Mouse (Mus musculus) yolk sac, embryonic 10.5 days (tissue): Measurements from ENCODE around the gene Plxnd1.

ENCODE experiments used
- DNase-seq: peaks from one replicate; pipeline ENCODE4 v3.0.0-alpha.2; 2017; ENCODE audit warnings: low spot score

The Plxnd1 gene

DNA sequence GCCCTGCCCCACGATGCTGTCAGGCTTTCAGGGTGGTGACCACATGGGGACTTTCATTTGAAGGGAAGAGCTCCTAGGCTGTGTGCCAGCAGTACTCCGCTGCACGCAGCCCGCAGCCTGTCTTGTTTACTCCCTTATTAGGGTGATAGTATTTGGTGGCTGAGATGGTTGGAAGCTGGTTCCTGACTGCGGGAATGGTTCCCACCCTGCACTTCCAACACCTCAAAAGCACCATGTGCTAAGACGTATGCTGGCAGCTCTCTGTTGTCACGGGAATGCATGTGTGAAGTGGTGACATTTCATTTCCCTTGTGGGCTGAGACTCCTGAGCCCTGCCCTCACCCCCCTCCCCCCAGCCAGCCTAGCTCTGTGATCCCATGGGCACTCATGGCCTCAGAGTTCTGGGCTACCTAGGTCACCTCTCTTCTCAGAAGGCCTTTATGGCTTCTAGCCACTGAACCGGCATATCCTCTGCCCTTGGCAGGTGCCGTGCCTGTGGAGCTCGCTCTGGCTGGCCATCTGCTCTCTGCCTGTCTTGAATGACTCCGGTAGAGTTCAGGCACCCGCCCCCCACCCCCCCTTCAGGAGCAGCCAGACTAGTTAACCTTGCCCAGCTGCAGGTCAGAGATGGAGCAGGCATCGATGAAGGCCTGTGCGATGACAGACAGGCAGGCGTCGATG is 37.7 kb downstream of the Plxnd1 start:
- no peak for DNase-seq

DNA sequence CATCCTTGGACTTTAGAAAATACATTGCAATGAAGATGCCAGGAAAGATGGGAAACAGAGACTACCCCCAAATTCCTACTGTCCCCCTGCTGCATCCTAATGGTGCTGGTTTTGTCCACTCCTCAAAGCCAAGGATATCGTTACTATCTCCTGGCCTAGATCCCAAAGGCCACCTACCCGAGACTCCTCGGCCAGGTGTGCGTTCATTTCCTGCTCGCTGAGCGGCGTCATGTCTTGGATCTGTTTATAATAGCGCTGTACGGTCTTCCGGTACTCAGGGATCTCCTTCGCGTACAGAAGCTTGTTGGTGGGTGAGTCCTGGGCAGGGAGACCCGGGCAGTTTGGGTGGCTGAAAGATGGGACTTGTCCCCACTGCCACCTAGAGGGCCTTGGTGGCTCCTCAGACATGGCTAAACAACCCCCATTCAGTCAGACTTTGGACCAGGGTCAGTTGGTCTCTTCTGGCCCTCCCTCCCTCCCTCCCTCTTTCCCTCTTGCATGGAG is 38.3 kb downstream of the Plxnd1 start:
- peak; percentile 26 for DNase-seq

DNA sequence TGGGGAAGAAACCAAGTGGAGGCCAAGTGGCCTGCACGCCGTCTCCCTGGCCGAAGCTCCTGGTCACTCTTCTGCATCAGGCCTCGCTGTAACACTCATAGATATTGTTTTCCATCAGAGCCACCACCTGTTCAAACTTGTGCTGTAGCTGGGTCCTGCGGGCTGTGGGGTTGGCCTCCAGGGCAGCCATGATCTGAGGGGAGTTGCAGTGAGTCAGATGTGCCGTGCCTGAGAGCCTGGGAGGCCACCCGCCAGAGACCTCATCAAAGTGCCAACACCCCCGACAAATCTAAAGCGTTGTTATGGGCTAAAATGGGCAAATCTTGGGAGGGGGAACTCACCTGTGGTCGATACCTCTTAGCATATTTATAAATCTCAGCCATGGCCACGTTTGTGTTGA is 39.1 kb downstream of the Plxnd1 start:
- DNase-seq, result no peak

DNA sequence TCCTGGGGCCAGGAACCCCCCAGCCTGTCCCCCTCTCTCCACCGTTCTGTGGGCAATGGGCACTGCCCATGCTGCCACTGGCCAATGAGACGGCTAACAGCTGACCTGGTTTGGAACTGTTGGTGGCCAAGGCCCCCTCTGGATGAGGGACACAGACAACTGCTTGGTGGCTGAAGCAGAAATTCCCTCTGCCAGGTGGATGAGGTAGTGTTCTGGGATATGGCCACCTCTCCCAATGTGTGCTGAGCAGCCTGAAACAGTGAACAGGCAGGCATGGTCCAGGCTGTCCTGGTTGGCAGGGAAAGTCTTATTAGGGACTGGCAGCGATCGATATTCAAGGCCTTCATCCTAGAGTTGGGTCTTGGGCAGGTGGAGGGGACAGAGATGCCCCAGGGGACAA is 39.6 kb downstream of the Plxnd1 start:
- no peak for DNase-seq

DNA sequence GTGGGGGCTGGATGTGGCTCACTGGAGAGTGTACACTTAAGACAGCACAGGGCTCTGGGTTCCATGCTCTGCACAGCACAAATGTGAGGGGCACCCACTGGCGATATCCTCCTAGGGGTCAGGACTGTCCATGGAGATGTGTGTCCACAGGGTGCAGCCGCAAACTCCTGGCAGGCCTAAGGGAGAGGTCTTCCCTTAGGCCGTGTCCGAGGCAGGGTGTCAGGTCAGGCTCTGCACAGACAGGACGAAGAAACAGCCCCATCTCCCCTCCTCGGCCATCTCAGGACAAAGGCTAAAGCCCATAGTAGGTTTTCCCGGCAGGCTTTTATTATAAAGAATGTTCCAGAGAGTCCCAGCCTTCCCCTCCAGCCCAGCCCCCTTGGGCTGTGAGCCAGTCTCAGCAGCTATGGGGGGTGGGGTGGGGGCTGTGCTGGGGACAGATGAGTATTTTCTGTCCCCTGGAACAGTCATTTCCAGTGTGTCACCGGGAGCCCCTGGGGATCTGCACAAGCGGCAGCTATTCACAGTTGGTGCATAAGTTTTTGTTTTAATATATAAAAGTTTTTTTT is 40.2 kb downstream of the Plxnd1 start:
- DNase-seq, result no peak

DNA sequence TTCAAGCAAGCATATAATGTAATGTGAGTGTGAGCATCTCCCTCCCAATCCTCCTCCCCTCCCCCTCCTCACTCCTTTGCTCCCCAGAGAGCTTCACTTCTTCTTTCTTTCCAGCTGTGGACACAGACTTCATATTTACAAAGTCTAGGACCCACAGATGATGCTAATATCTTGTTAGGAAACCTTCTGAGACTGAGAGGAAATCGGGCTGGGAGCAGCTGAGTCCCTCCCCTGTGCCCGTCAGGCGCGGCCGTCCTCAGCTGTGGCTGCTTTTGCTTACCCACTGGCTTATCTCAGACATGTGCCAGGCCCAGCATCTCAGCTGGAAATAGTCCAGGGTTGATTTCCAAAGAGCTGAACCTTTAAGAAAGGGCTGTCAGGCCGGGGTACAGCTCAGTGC is 48.4 kb downstream of the Plxnd1 start:
- no peak for DNase-seq

DNA sequence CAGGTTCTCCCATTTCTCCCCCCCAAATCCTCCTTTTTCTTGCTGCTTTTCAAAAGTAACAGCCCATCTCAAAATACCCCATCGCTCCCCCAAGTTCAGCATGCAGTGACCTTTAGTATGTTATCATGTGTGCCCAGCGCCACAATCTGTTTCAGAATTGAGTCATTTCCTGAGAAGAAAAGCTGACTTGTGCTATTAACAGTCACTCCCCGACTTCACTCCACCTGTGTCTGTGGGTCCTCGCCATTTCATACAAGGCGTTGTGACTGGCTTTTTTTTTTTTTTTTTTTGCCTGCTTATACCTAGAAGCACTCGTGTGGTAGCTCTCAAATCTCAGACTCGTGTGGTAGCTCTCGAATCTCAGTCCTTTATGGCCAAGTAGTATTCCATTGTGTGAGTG is 49.2 kb downstream of the Plxnd1 start:
- DNase-seq, result no peak

DNA sequence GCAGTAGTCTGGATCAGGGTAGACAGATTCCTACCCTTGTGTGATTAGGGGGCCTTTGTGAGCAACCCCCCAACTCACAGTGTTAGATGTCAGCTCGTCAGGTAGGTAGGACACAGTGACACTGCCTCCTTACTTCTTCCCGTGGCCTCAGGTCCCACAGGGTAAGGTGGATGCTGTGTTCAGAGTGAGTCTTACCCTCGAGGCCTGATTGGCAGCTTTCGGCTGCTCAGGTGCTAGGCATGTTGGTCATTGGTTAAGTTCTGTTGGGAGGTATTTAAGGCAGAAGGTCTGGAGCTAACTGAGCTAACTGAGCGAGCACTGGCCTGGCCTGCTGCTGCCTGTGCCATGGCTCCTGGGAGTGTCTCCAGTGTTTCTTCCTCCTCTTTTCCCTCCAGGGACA is 50.2 kb downstream of the Plxnd1 start, which contains the start of gene H1foo:
TSS of gene H1foo (plus strand) at position 301 of the 400 bp plus-strand sequence.
- no peak for DNase-seq

DNA sequence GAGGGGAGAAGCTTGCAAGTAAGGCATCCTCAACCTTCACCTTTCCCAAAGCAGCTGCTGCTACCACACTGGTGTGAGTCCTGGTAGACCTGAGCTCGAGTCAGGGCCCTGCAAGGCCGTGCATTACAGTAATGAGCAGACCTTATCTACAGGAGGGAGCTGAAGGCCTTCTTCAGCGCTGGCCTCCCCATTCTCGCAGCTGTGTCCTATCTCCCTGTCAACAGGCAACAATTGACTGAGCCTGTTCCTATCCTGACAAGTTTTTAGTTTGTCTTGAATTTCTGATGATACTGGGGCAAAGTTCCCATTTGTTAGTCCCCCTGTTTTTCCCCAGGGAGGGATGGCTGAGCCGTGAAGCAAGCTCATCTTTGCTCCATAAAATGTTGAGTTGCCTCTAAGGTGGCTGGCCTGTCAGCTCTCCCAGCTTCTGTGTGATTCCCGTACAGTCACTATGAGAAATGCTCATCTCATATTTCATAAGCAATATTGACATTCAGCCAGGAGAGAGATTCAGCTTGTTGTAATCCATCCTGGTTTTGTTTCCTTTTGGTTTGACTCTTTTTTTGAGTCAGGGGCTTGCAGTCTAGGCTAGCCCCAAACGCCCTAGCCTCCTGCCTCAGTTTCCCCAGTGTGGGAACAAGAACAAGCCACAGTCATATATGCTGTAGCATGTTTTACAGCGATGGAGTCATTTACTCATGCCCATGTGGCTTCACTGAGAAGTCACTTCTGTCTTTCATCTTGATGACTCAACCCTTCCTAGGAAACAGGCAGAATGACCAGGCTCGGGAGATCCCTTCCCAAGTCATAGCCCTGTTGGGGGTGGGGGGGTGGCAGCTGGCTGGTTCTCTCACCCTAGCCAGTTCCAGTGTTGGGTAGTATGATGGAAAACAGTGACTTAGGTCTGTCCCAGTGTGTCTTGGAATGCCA is 51.0 kb downstream of the Plxnd1 start:
- DNase-seq, result no peak

DNA sequence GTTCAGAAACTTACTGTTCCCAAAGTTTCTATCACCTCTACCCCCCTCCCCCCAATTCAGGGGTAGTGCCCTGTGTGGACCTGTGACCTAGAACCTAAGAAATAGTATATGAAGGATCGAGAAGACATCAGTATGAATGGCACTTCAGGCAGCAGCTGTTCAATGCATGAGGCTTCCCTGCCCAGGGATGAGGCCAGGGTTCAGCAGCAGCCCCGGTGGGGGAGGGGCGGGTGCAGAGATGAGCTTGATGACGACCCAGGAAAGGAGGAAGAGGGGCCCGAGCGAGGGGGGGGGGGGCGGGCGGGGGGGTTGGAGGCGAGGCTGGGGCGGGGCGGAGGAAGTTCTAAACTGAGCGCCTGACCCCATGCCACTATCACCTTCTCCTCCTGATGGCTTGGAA is 53.7 kb downstream of the Plxnd1 start:
- DNase-seq, result peak; percentile 32

DNA sequence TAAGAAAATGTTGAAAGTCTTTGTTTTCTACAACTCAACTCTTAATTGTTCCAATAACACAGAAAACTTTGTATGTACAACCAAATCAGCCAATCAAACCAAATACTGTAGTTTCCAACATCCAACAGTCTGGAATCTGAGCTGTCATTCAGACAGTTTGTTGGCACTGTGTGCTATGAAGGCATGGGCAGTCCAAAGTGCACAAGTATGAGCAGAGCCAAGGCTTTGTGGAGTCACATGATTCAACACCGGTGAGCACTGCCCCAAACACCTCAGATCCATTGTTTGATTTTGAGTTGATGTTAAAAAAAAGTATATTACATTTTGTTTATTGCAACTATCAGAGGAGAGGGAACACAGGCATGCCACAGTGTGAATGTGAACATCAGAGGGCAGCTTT is 54.2 kb downstream of the Plxnd1 start:
- DNase-seq, result no peak

DNA sequence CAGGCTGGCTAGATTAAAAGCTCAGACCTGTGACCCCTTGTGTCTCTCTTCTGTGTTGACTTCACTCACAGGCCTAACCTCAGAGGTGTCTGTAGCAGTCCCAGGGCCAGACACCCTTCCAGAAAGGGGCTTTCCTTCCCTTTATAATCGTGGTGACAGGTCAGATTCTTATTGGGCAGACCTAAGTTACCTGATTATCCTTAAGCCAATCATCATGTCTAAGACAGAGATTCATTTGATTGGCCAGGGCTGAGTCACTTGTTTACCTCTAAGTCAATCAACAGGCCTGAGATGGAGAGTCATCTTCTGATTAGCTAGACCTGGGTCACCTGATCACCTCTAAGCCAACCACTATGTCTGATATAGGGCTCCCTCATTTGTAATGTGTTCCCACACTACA is 56.0 kb downstream of the Plxnd1 start:
- DNase-seq, result no peak

DNA sequence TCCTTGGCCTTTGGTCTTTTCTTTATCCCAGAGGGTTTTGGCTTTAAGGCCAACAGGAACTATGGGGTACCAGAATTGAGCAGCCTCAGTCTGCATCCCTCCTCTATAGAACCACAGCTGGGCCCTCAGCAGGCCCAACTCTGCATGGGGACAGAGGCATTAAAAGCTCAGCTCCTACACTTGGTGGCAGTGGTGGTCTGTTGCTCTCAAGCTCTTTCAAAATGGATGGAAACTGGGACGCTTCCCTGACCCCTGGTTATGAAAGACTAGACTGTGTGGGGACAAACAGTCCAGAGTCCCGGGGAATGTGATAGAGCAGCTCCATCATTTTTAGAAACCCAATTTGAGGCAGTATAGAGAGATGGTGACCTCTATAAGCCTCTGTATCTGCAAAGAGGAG is 56.8 kb downstream of the Plxnd1 start:
- no peak for DNase-seq

DNA sequence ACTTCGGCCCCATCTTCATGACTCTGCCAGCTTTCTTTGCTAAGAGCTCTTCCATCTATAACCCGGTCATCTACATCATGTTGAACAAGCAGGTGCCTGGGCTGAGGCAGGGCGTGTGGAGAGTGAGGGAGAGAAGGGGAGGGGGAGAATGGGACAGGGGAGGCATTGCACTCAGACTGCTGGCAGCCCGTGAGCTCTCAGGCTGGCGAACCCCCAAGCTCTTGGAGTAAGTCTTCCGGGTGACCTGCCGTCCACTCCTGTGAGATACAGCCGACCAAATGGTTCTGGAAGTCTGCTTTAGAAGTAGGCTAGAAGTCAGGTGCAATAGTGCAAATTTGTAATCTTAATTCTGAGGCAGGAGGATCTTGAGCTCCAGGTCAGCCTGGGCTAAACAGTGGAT is 59.3 kb downstream of the Plxnd1 start:
- DNase-seq, result no peak

DNA sequence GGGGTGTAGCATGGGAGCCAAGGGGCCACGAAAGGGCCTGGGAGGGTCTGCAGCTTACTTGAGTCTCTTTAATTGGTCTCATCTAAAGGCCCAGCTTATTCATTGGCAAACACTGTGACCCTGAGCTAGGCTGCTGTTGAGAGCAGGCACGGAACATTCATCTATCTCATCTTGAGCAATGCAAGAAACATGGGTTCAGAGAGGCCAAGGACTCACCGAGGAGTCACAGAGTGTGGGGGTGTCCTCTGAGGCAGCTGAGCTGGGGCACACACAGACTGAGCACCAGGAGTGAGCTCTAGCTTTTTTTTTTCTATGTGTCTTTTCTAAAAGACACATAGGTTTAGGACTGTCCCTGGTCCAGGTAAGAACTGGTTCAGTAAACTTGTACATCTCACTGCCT is 62.4 kb downstream of the Plxnd1 start:
- no peak for DNase-seq

DNA sequence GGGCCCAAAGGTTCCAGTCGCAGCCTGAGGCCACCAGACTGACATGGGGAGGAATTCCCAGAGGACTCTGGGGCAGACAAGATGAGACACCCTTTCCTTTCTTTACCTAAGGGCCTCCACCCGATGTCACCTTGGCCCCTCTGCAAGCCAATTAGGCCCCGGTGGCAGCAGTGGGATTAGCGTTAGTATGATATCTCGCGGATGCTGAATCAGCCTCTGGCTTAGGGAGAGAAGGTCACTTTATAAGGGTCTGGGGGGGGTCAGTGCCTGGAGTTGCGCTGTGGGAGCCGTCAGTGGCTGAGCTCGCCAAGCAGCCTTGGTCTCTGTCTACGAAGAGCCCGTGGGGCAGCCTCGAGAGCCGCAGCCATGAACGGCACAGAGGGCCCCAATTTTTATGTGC is 63.2 kb downstream of the Plxnd1 start, which contains the start of gene Rho:
TSS of gene Rho (plus strand) at position 110 of the 400 bp plus-strand sequence.
- no peak for DNase-seq

DNA sequence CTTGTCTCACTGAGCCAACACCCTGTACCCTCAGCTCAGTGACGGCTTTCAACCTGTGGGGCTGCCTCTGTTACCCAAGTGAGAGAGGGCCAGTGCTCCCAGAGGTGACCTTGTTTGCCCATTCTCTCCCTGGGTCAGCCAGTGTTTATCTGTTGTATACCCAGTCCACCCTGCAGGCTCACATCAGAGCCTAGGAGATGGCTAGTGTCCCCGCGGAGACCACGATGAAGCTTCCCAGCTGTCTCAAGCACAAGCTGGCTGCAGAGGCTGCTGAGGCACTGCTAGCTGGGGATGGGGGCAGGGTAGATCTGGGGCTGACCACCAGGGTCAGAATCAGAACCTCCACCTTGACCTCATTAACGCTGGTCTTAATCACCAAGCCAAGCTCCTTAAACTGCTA is 64.8 kb downstream of the Plxnd1 start:
- no peak for DNase-seq

DNA sequence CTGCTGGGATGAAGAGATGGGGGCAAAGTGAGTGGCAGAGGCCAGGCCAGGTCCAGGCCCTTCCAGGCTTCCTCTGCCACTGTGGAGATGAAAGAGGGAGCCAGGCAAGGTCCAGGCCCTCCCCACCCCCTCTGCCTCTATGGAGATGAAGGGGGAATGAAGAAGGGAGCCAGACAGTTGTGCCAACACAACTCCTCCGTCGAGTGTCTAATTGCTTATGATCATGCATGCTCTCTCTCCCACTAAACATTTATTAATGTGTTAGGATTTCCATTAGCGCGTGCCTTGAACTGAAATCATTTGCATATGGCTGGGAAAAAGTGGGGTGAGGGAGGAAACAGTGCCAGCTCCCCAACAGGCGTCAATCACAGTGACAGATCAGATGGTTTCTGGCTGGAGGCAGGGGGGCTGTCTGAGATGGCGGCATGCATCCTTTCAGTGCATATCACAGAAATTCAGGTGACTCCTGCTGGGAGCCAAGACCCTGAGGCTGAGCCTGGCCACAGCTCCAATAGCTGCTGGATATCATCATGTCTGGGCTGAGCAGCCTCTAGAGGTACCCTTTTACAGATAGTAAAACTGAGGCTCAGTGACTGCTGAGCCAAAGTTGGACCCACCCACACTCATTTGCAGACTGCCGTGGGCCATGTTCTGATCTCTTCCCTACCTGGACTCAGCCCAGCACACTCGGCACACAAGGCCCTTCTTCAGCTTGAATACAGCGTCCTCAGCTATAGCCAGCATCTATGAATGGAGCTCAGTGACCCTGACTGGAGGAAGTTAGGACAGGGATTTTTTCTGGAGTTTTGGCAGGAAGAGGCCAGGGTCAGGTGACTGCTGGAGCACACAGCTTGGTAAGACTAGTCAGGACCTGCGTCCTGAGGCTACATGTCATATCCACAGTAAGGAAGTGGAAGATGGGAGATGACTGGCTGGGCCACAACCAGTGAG is 67.2 kb downstream of the Plxnd1 start:
- DNase-seq, result no peak

DNA sequence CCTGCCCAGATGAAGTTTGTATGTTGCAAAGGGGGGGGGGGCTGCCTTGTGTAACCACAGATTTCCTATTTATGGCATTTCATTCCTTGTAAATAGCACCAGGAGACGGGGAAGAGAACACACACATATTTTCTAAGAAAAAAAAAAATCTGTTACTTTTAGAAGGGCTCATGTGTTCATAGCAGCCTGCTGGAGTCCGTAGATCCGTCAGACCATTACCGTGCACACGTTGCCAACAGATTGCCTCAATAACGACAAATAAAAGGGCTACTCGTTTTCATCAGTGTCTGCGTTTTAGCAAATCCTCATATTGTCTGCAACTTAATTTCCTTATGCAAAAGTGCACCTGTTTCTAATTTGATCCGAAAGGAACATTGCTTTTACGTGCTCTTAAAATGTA is 68.4 kb downstream of the Plxnd1 start:
- no peak for DNase-seq

DNA sequence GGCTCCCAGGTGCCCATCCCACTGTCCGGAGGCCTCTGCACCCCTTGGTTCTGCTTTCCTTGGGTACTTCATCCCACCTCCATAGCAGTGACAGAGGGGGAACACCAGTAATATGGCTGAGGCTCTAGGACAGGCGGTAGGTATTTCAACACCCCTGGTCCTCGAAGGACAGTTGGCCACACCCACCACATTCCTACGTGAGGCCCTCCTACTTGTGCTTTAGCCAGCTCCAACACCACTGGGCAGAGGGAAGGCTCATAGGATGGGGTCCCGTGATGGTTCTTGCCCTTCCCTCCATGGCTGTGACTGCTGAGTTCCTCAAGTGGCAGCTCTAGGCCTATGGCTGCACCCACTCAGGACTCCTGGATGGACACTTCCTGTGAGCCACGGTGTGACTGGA is 70.0 kb downstream of the Plxnd1 start:
- DNase-seq, result peak; percentile 16

DNA sequence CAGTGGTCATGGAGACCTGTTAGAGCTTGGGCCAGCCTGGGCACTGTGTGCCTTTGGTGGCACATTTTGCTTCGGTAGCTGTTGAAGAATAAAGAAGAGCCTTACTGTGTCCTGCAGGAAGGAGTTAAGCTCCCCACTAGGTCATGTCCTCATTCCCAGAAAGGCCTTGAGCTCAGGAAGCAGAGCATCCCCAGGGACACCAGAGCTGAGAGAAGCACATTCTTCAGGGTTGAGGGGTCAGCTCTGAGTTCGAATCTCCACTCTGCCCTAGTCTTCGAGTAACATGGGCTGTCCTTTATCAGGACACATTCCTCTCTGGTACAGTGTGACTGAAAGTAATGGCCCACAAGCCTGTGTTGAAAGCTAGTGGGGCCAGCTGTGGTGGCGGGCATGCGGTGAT is 74.9 kb downstream of the Plxnd1 start:
- DNase-seq, result no peak

DNA sequence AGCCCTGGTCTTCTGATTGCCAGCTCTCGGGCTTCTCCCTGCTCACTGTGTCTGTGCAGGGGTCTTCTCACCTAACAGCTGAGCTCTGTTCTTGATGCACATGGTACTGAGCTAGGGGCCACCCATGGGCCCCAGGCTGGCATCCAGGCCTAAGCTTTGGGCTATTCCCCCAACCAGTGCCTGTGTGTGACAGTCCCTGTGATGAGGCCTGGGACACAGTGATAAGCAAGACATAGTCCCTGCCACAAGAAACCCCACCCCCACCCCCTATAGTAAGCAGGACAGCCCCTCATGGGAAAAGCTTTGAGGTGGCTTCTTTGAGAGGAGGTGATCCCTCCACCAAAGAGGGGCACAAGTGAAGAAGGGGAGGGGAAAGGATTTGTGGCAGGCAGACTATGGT is 76.2 kb downstream of the Plxnd1 start:
- DNase-seq, result no peak
